Mouse (Mus musculus) liver, adult 2 months (tissue): Measurements from ENCODE around the gene Drd1. TPM values are rescaled to one million over a fixed set of nuclear protein-coding genes. Genes with fewer than 3 reads are reported as not detected.

Experiments
- DNase-seq: peaks from one replicate; pipeline ENCODE4 v3.0.0-alpha.2; 2011; ENCODE audit warnings: low read depth, low spot score; ENCODE audit errors: extremely low read depth
- H3K27ac ChIP-seq: fragments of 200-500 bp; replicated peaks from 2 replicates; pipeline ENCODE4 v1.5.1; 2012; ENCODE audit warnings: low read depth, mild to moderate bottlenecking, control low read depth, inconsistent platforms, low read length; ENCODE audit not compliant: insufficient read depth
- H3K27me3 ChIP-seq: fragments of 200-500 bp; 2 replicates; pipeline ENCODE4 v1.6.1; 2012; ENCODE audit warnings: mild to moderate bottlenecking, moderate library complexity, low read length, inconsistent platforms; ENCODE audit not compliant: control insufficient read depth, insufficient read depth
- H3K36me3 ChIP-seq: fragments of 200-500 bp; 2 replicates; pipeline ENCODE4 v1.6.1; 2012; ENCODE audit warnings: low read length, inconsistent platforms; ENCODE audit not compliant: control insufficient read depth, insufficient read depth
- H3K4me1 ChIP-seq: fragments of 200-500 bp; 2 replicates; pipeline ENCODE4 v1.6.1; 2011; ENCODE audit warnings: low read length; ENCODE audit not compliant: control insufficient read depth, insufficient read depth
- H3K4me3 ChIP-seq: fragments of 200-500 bp; 2 replicates; pipeline ENCODE4 v1.5.1; 2011; ENCODE audit warnings: low read depth, mild to moderate bottlenecking, control low read depth, low read length, moderate library complexity; ENCODE audit not compliant: insufficient read depth
- H3K79me2 ChIP-seq: fragments of 200-500 bp; 2 replicates; pipeline ENCODE4 v1.6.1; 2012; ENCODE audit warnings: inconsistent platforms, mild to moderate bottlenecking, low read length, moderate library complexity; ENCODE audit not compliant: control insufficient read depth, insufficient read depth
- H3K9ac ChIP-seq: fragments of 200-500 bp; 2 replicates; pipeline ENCODE4 v1.6.1; 2012; ENCODE audit warnings: low read depth, mild to moderate bottlenecking, control low read depth, inconsistent platforms, low read length
- CTCF ChIP-seq: fragments of 200-500 bp; IDR thresholded peaks from 2 replicates; pipeline ENCODE4 v1.5.1; 2011; ENCODE audit warnings: low read depth, low read length, control low read depth
- POLR2A ChIP-seq: fragments of 200-500 bp; IDR thresholded peaks from 2 replicates; pipeline ENCODE4 v1.6.1; 2011; ENCODE audit warnings: low read length, control low read depth; ENCODE audit not compliant: insufficient read depth; ENCODE audit errors: extremely low read depth
- WGBS: fragments of 180-500 bp; shearing (Covaris S2); methylation state at CpG from one replicate; pipeline ENCODE4 v1.1.7; 2018; 5-methylcytosine and 5-hydroxymethylcytosine counted together
- polyA plus RNA-seq: library from polyadenylated mRNA; depleted of rRNA; stranded (reverse); fragments of >200 nt; gene quantifications from 2 replicates; pipeline ENCODE4 v1.2.3, GENCODE M21; 2012; rRNA removed
- total RNA-seq: library from RNA; depleted of rRNA; stranded (reverse); fragments of >200 nt; gene quantifications from 2 replicates; pipeline ENCODE4 v1.2.3, GENCODE M21; 2014; rRNA removed

Gene Drd1
- total and polyA plus RNA-seq, 2 experiments = not detected

- Histone ChIP-seq H3K36me3 (no peaks in the 10 kb centered on the region), H3K27ac (no peak overlapping the region), H3K27me3 (0 out of 2 replicates have a peak, but pooled peaks cover 2% of the 10 kb centered on the region), H3K79me2 (no peaks in the 10 kb centered on the region), H3K4me1 (no peaks in the 10 kb centered on the region), H3K4me3 (no peak overlapping the region), H3K9ac (no peak overlapping the region)
- DNase-seq = no peak
- 83% methylated on average over 4 of the region's 4 CpGs for WGBS
- no peak for TF ChIP-seq POLR2A
- TF ChIP-seq CTCF = no peak
These were observed 17.6 kb downstream of the Drd1 start for GRCm38 (mm10) chr13:54037936-54038335.

- no peaks in the 10 kb centered on the region for H3K4me1 ChIP-seq
- H3K79me2 ChIP-seq = no peaks in the 10 kb centered on the region
- no peak overlapping the region for H3K27ac ChIP-seq
- DNase-seq = peak; percentile 19
- 57% methylated on average over 1 of the region's 1 CpGs for WGBS
- H3K27me3 ChIP-seq = 0 out of 2 replicates have a peak, but pooled peaks cover 2% of the 10 kb centered on the region
- H3K4me3 ChIP-seq = no peak overlapping the region
- no peaks in the 10 kb centered on the region for H3K36me3 ChIP-seq
- 0 out of 2 replicates have a peak, but pooled peaks have one; percentile 21 for TF ChIP-seq CTCF
- TF ChIP-seq POLR2A = no peak
- H3K9ac ChIP-seq = no peak overlapping the region
These were observed 20.0 kb downstream of the Drd1 start for GRCm38 (mm10) chr13:54035541-54035940.

- no peaks in the 10 kb centered on the region for H3K36me3 ChIP-seq
- 0 out of 2 replicates have a peak, but pooled peaks cover 2% of the 10 kb centered on the region for H3K27me3 ChIP-seq
- H3K4me3 ChIP-seq = no peak overlapping the region
- no peaks in the 10 kb centered on the region for H3K4me1 ChIP-seq
- H3K9ac ChIP-seq = no peak overlapping the region
- DNase-seq = no peak
- no peaks in the 10 kb centered on the region for H3K79me2 ChIP-seq
- no peak overlapping the region for H3K27ac ChIP-seq
- TF ChIP-seq CTCF (no peak), POLR2A (no peak)
- 68% methylated on average over 4 of the region's 4 CpGs for WGBS
These were observed 21.9 kb downstream of the Drd1 start for GRCm38 (mm10) chr13:54033653-54034052.

- TF ChIP-seq POLR2A = no peak
- TF ChIP-seq CTCF = no peak
- WGBS = 82% methylated on average over 7 of the region's 7 CpGs
- H3K27ac ChIP-seq = no peak overlapping the region
- no peaks in the 10 kb centered on the region for H3K79me2 ChIP-seq
- H3K4me1 ChIP-seq = no peaks in the 10 kb centered on the region
- no peaks in the 10 kb centered on the region for H3K36me3 ChIP-seq
- no peak for DNase-seq
- no peak overlapping the region for H3K4me3 ChIP-seq
- H3K27me3 ChIP-seq = no peaks in the 10 kb centered on the region; the same call in 1 of the 2 replicates
- no peak overlapping the region for H3K9ac ChIP-seq
These were observed 28.4 kb downstream of the Drd1 start for GRCm38 (mm10) chr13:54027079-54027478.

GRCm38 (mm10) chr13:54023311-54023710 is 32.2 kb downstream of the Drd1 start:
- Histone ChIP-seq H3K4me1 (no peaks in the 10 kb centered on the region), H3K79me2 (no peaks in the 10 kb centered on the region), H3K4me3 (no peak overlapping the region), H3K36me3 (no peaks in the 10 kb centered on the region), H3K27ac (no peak overlapping the region), H3K9ac (no peak overlapping the region), H3K27me3 (no peaks in the 10 kb centered on the region; the same call in 1 of the 2 replicates)
- WGBS = 83% methylated on average over 5 of the region's 5 CpGs
- TF ChIP-seq CTCF = no peak
- DNase-seq = no peak

- H3K27me3 ChIP-seq = no peaks in the 10 kb centered on the region
- no peak overlapping the region for H3K4me3 ChIP-seq
- no peak overlapping the region for H3K27ac ChIP-seq
- no peaks in the 10 kb centered on the region for H3K79me2 ChIP-seq
- no peaks in the 10 kb centered on the region for H3K4me1 ChIP-seq
- DNase-seq = no peak
- H3K9ac ChIP-seq = no peak overlapping the region
- H3K36me3 ChIP-seq = no peaks in the 10 kb centered on the region
- WGBS = 84% methylated on average over 4 of the region's 4 CpGs
- TF ChIP-seq POLR2A = no peak
- TF ChIP-seq CTCF = no peak
These were observed 46.8 kb downstream of the Drd1 start for GRCm38 (mm10) chr13:54008716-54009115.

Other genes with a start within 250 kb of the Drd1 start
- 63.2 and 77.3 TPM in 2 replicates for gene Sfxn1, start 16.2 kb upstream of the Drd1 start, total RNA-seq
- 26.2 and 38.2 TPM in 2 replicates for gene Sfxn1, start 16.2 kb upstream of the Drd1 start, polyA plus RNA-seq
- 0.09 and 0.13 TPM in 2 replicates for gene Hrh2, start 136.4 kb upstream of the Drd1 start, total RNA-seq
- gene Hrh2, start 136.4 kb upstream of the Drd1 start, polyA plus RNA-seq = 0.07 and 0.24 TPM in 2 replicates